Mouse (Mus musculus) layer of hippocampus, adult 8-10 months (tissue): ENCODE data around the gene Ppp1r14a. TPM values are rescaled to one million over a fixed set of nuclear protein-coding genes. Genes with fewer than 3 reads are reported as not detected.

ENCODE experiments used
- DNase-seq, 2 experiments: peaks; one replicate each; pipeline ENCODE4 v3.0.0; 2022; ENCODE audit warnings: low spot score in 2 of 2
- total RNA-seq, 4 experiments: library from RNA; stranded (reverse); gene quantifications; 2 replicates each; pipeline ENCODE4 v1.2.4; 2022

Gene Ppp1r14a
- total RNA-seq, 4 experiments from 2014 or later = 25.8 to 40.8 (median 33.5) TPM

GRCm38 (mm10) chr7:29327087-29327486, 38.0 kb downstream of the Ppp1r14a start:
- DNase-seq = no peak

- no peak for DNase-seq
These were observed 39.9 kb downstream of the Ppp1r14a start for GRCm38 (mm10) chr7:29328984-29329383.

- no peak for DNase-seq
These were observed 45.0 kb downstream of the Ppp1r14a start for GRCm38 (mm10) chr7:29334156-29334555.

GRCm38 (mm10) chr7:29335276-29335675, 46.2 kb downstream of the Ppp1r14a start:
- DNase-seq = no peak

- DNase-seq = no peak
These were observed 46.9 kb downstream of the Ppp1r14a start for GRCm38 (mm10) chr7:29335841-29336671.

- no peak for DNase-seq
These were observed 47.7 kb downstream of the Ppp1r14a start for GRCm38 (mm10) chr7:29336795-29337319.

GRCm38 (mm10) chr7:29337766-29338165, 48.7 kb downstream of the Ppp1r14a start:
- no peak for DNase-seq

- DNase-seq = no peak
These were observed 49.3 kb downstream of the Ppp1r14a start for GRCm38 (mm10) chr7:29338351-29338919.

- DNase-seq = no peak
These were observed 50.0 kb downstream of the Ppp1r14a start for GRCm38 (mm10) chr7:29338984-29339679.

GRCm38 (mm10) chr7:29340247-29340646, 51.1 kb downstream of the Ppp1r14a start:
- DNase-seq = no peak

- DNase-seq = no peak
These were observed 51.7 kb downstream of the Ppp1r14a start for GRCm38 (mm10) chr7:29340838-29341237.

GRCm38 (mm10) chr7:29341722-29342121, 52.6 kb downstream of the Ppp1r14a start:
- no peak for DNase-seq

GRCm38 (mm10) chr7:29342489-29343092, 53.5 kb downstream of the Ppp1r14a start:
- peak; percentile 60 to 65 for DNase-seq

Other genes with a start within 250 kb of the Ppp1r14a start
- 10 to 100 TPM; 12.6 to 18.1 (median 15.2) TPM for gene Ryr1, start 164.1 kb upstream of the Ppp1r14a start, total RNA-seq
- 1 to 10 TPM in 1 of 4 experiments, under 1 TPM in 3; 0.72 to 2.3 (median 0.93) TPM for gene Rasgrp4, start 154.5 kb upstream of the Ppp1r14a start, total RNA-seq
- gene Fam98c, start 133.1 kb upstream of the Ppp1r14a start, total RNA-seq = 10 to 100 TPM; 27.9 to 32.4 (median 29.9) TPM
- gene Ggn, start 119.1 kb upstream of the Ppp1r14a start, total RNA-seq = 1 to 10 TPM in 2 of 4 experiments, under 1 TPM in 2; 0.69 to 1.4 (median 0.88) TPM
- 10 to 100 TPM; 40.6 to 59.3 (median 47.8) TPM for gene Spred3, start 118.9 kb upstream of the Ppp1r14a start, total RNA-seq
- gene Psmd8, start 108.6 kb upstream of the Ppp1r14a start, total RNA-seq = 100 to 1,000 TPM; 116 to 137 (median 132) TPM
- gene Catsperg1, start 75.3 kb upstream of the Ppp1r14a start, total RNA-seq = 1 to 10 TPM; 1.5 to 3.1 (median 2.1) TPM
- 1 to 10 TPM; 2.1 to 5.2 (median 3.2) TPM for gene Kcnk6, start 56.8 kb upstream of the Ppp1r14a start, total RNA-seq
- gene Yif1b, start 51.0 kb upstream of the Ppp1r14a start, total RNA-seq = 10 to 100 TPM; 43.8 to 51.5 (median 49.0) TPM
- gene 2200002D01Rik, start 40.8 kb upstream of the Ppp1r14a start, total RNA-seq = 1 to 10 TPM in 1 of 4 experiments, under 1 TPM in 2, not detected in 1; 0.52 to 1.2 (median 0.92) TPM
- 10 to 100 TPM; 22.3 to 30.6 (median 25.9) TPM for gene Spint2, start 7.4 kb upstream of the Ppp1r14a start, total RNA-seq
- 100 to 1,000 TPM in 2 of 4 experiments, 10 to 100 TPM in 2; 91.6 to 116 (median 104) TPM for gene Dpf1, start 14.6 kb downstream of the Ppp1r14a start, total RNA-seq
- 100 to 1,000 TPM; 158 to 231 (median 197) TPM for gene Sipa1l3, start 229.3 kb downstream of the Ppp1r14a start, total RNA-seq